Comparison of ENCODE assay signal across 9 mouse cellular contexts in the genomic region with DNA sequence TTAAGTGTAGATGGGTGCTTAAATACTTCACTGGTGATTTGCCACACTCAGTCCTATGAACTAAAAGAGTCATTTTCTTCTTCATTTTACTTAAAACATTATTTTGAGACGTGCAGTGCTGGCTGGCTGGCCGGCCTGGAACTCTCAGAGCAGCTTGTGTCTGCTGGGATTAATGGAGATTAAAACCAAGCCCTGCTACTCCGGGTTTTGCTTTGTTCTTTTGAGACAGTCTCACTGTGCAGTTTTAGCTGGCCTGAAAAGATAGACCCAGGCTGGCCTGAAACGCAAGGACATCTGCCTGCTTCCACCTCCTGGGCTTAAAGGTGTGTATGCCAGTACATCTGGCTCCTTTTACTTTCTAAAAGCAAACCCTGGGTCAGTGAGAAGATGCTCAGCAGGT. TPM values are rescaled to one million over a fixed set of nuclear protein-coding genes. Genes with fewer than 3 reads are reported as not detected.
DNase-seq lines count a peak whose midpoint lies in the region; ATAC-seq and TF ChIP-seq lines count a peak whose summit lies in the region.
"Had no signal": no experiment of that assay in that cellular context is flagged by ENCODE, and none has a peak within 500 bp of the region (broad histone marks: within the 10 kb centered on the region; RNA-seq: fewer than 3 reads in every experiment).

No protein-coding gene starts in this region.

- DNase-seq in testis, postnatal 10 days (ENCODE audit: low spot score), result no peak
- peak; percentile 51 for DNase-seq in midbrain, embryonic 10.5 days (ENCODE audit: low spot score)
- DNase-seq in left cerebral cortex, postnatal 10 days (ENCODE audit: extremely low spot score in 1 of 2, low spot score in 2 of 2), result no peak
- no peak for DNase-seq in frontal cortex, adult 2 months (ENCODE audit: extremely low spot score in 1 of 2, low spot score in 1 of 2)
- DNase-seq: thymus, adult 18-20 months had no signal

- intact Hi-C loops in left cerebral cortex, postnatal 10 days (cut with DNase I), result loop anchor here (10.0 kb wide), 1 partner anchor 108 kb away; no protein-coding TSS in a partner anchor

- ATAC-seq in forebrain, embryonic 16.5 days, result no peak
- ATAC-seq in erythroid progenitor cell, adult 5-6 weeks (replicated peaks; ENCODE audit: low FRiP score, poor library complexity, severe bottlenecking), result no peak

- peaks cover 19% of the 10 kb centered on the region for H3K4me1 ChIP-seq in testis, adult 2 months (ENCODE audit: control insufficient read depth, insufficient read depth, low read length)
- peaks cover 11% of the 10 kb centered on the region for H3K4me1 ChIP-seq in forebrain, embryonic 16.5 days (replicated peaks; ENCODE audit: control insufficient read depth, insufficient read depth, low read length)
- H3K4me1 ChIP-seq in midbrain, embryonic 10.5 days, result peaks cover 29% of the 10 kb centered on the region

- H3K9me3 ChIP-seq in forebrain, embryonic 16.5 days (ENCODE audit: control insufficient read depth, low read length), result no peaks in the 10 kb centered on the region
- no peaks in the 10 kb centered on the region for H3K9me3 ChIP-seq in midbrain, embryonic 10.5 days (replicated peaks)
- H3K9me3 ChIP-seq: megakaryocyte, embryonic 14.5 days had no signal

- no peak for TF ChIP-seq CTCF in testis, adult 2 months (IDR thresholded peaks at IDR 0.05; ENCODE audit: control insufficient read depth, insufficient read depth, insufficient replicate concordance, low read depth, low read length)

- no peak overlapping the region for H3K27ac ChIP-seq in testis, adult 2 months (ENCODE audit: control insufficient read depth, insufficient read depth, low read depth, low read length)
- H3K27ac ChIP-seq in forebrain, embryonic 16.5 days (ENCODE audit: low read length), result no peak overlapping the region
- H3K27ac ChIP-seq in midbrain, embryonic 10.5 days (replicated peaks), result peak overlapping the region; percentile 100

- H3K4me2 ChIP-seq in forebrain, embryonic 16.5 days (ENCODE audit: low read length), result peak overlapping the region; percentile 21

- no peaks in the 10 kb centered on the region for H3K36me3 ChIP-seq in testis, adult 2 months (ENCODE audit: control insufficient read depth, insufficient read depth, low read length)
- no peaks in the 10 kb centered on the region for H3K36me3 ChIP-seq in forebrain, embryonic 16.5 days (ENCODE audit: control insufficient read depth, insufficient read depth)
- peaks cover 26% of the 10 kb centered on the region for H3K36me3 ChIP-seq in midbrain, embryonic 10.5 days

- no peak overlapping the region for H3K9ac ChIP-seq in forebrain, embryonic 16.5 days (replicated peaks; ENCODE audit: low read depth, low read length)

- WGBS in forebrain, embryonic 16.5 days, result 4% methylated on average over 4 of the region's 4 CpGs
- WGBS in midbrain, embryonic 10.5 days, result 21% methylated on average over 4 of the region's 4 CpGs

- TF ChIP-seq POLR2A in testis, adult 2 months (IDR thresholded peaks at IDR 0.05; ENCODE audit: control insufficient read depth, low read depth, low read length), result no peak

- H3K4me3 ChIP-seq in testis, adult 2 months (ENCODE audit: control insufficient read depth, low read depth, low read length), result peak overlapping the region; percentile 4
- H3K4me3 ChIP-seq in forebrain, embryonic 16.5 days (replicated peaks; ENCODE audit: low read length), result no peak overlapping the region
- peak overlapping the region; percentile 90 for H3K4me3 ChIP-seq in midbrain, embryonic 10.5 days
- H3K4me3 ChIP-seq: megakaryocyte, embryonic 14.5 days had no signal

- H3K27me3 ChIP-seq in testis, adult 2 months (ENCODE audit: control insufficient read depth, insufficient read depth, low read length), result no peaks in the 10 kb centered on the region
- H3K27me3 ChIP-seq in forebrain, embryonic 16.5 days (replicated peaks; ENCODE audit: control insufficient read depth, insufficient read depth, low read length), result no peaks in the 10 kb centered on the region
- no peaks in the 10 kb centered on the region for H3K27me3 ChIP-seq in midbrain, embryonic 10.5 days (ENCODE audit: low read depth, poor library complexity, severe bottlenecking)

RNA-seq across cellular contexts. Expression of a gene that starts 2.2 kb away (rescaled TPM):
- 4.7 and 5.1 TPM in 2 replicates for polyA plus RNA-seq in testis, adult 2 months (2012; rRNA removed)
- 9.8 and 12.1 TPM in 2 replicates for polyA plus RNA-seq in forebrain, embryonic 16.5 days (2015; fragmentation: Nextera tagmentation; extraction: Ambion mirVana)
- polyA plus RNA-seq in midbrain, embryonic 10.5 days (2016; fragmentation: Nextera tagmentation; extraction: Ambion mirVana), result 7.3 and 8.7 TPM in 2 replicates
- total RNA-seq in erythroid progenitor cell, adult 5-6 weeks (2015; ENCODE audit: low replicate concordance), result 25.6 and 25.9 TPM in 2 replicates
- 30.8 and 32.2 TPM in 2 replicates for total RNA-seq in erythroid progenitor cell, adult 5-6 weeks (2017; ENCODE audit: low replicate concordance)
- 10 to 100 TPM; 17.3 to 17.6 TPM for total RNA-seq in left cerebral cortex, postnatal 10 days (2021)
- polyA plus RNA-seq in frontal cortex, adult 2 months (2012; rRNA removed), result 20.5 and 21.2 TPM in 2 replicates
